Mouse (Mus musculus) lung, postnatal 0 days (tissue): ENCODE measurements around the gene Vstm2l.

Experiments
- CTCF ChIP-seq: IDR thresholded peaks from 2 replicates; pipeline ENCODE4 v1.5.1; 2016; ENCODE audit warnings: antibody characterized with exemption, mild to moderate bottlenecking
- EP300 ChIP-seq: IDR thresholded peaks from 2 replicates; pipeline ENCODE4 v1.6.1; 2016; ENCODE audit warnings: antibody characterized with exemption, mild to moderate bottlenecking, control low read depth

DNA sequence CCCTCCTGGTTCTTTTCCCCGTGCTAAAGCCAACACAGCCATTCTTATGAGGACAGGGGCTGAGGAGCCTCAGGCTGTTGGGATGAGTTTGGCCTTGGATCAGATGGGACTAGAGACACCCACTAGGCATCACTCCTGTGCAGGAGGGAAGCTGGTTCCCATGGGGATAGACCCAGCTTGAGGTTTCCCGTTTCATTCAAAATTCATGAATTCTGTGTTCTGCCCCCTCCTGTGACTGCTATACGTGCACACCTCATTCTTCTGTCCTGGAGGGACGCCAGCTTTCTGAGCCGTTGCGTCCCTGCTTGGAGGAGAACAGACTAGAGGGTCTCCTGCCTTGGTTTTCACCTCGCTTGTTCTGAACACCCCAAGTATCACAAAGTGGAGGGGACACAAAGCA is 12.0 kb downstream of the Vstm2l start:
- no peak for TF ChIP-seq CTCF
- no peak for TF ChIP-seq EP300
